Mouse (Mus musculus) Patski (cell line): ENCODE results near the gene Galnt7. TPM values are rescaled to one million over a fixed set of nuclear protein-coding genes. Genes with fewer than 3 reads are reported as not detected.

Source experiments
- ATAC-seq: fragments of 100-300 bp; one replicate; pipeline ENCODE4 v1.8.0; 2021
- CTCF ChIA-PET: fragments of 350-600 bp; sonication (Branson Sonifier 250); formaldehyde crosslinking; loops from one replicate; lab custom pipeline; 2022; ENCODE audit warnings: inconsistent platforms; lab: Charles Lee
- POLR2A ChIA-PET: fragments of 350-600 bp; sonication (Branson Sonifier 250); formaldehyde crosslinking; loops from one replicate; lab custom pipeline; 2022; ENCODE audit warnings: antibody characterized with exemption, inconsistent platforms; lab: Charles Lee
- DNase-seq: peaks from one replicate; pipeline ENCODE4 v3.0.0-alpha.2; 2011; ENCODE audit warnings: low read depth, low spot score
- H3K27me3 ChIP-seq: fragments of 371-371 bp; one replicate; pipeline ENCODE4 v1.5.1; 2021
- CTCF ChIP-seq: fragments of 100-300 bp; IDR thresholded peaks from one replicate; pipeline ENCODE4 v1.5.1; 2021
- in situ Hi-C: fragments of 300-500 bp; cut with MboI; formaldehyde crosslinking; loops from 3 replicates; pipeline ENCODE4 v1.11.1; 2018; ENCODE audit warnings: low pct_unique_long_range_greater_than_20kb, mixed read lengths
- polyA plus RNA-seq: library from polyadenylated mRNA; unstranded; gene quantifications from one replicate; pipeline ENCODE4 v1.2.3, GENCODE M21; 2021

The Galnt7 gene
- polyA plus RNA-seq, 1 experiment from 2014 or later = 21.8 TPM

- CTCF ChIA-PET = interaction anchor here (1.0 to 1.9 kb wide), 2 partner anchors 11 to 230 kb away, joined by 4 to 6 read pairs; no protein-coding TSS in a partner anchor
- POLR2A ChIA-PET = interaction anchor here (0.6 to 0.7 kb wide), 2 partner anchors 52 to 85 kb away, joined by 3 to 4 read pairs; no protein-coding TSS in a partner anchor
- in situ Hi-C loops = no loop called here
- H3K27me3 ChIP-seq = no peaks in the 10 kb centered on the region
- DNase-seq (no peak), ATAC-seq (no peak)
- no peak for TF ChIP-seq CTCF
Measured at GRCm38 (mm10) chr8:57569886-57570285, 82.9 kb downstream of the Galnt7 start.

DNA sequence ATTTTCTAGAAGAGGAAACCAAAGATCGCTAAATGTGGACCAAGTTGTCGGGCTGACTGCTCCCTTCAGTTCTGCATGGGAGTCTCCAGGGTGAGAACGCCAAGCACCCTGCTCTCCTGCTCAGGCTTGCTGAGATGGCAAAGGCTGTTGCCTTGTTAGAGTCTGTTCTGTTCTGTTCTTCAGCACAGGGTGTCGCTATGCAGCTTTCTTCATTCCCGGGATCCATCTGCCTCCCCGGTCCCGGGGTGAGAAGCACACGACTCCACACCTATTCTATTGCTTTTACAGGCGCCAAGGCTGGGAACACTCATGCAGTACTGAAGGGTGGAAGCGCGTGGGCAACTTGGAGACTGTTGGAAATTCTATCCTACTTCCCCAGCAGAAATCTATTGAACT lies 83.4 kb downstream of the Galnt7 start:
- no peak for TF ChIP-seq CTCF
- ChIA-PET POLR2A (no interaction called here), CTCF (interaction anchor here (1.9 kb wide), 1 partner anchor 231 kb away, joined by 6 read pairs; no protein-coding TSS in a partner anchor)
- ATAC-seq (no peak), DNase-seq (no peak)
- in situ Hi-C loops = no loop called here
- H3K27me3 ChIP-seq = no peaks in the 10 kb centered on the region

DNA sequence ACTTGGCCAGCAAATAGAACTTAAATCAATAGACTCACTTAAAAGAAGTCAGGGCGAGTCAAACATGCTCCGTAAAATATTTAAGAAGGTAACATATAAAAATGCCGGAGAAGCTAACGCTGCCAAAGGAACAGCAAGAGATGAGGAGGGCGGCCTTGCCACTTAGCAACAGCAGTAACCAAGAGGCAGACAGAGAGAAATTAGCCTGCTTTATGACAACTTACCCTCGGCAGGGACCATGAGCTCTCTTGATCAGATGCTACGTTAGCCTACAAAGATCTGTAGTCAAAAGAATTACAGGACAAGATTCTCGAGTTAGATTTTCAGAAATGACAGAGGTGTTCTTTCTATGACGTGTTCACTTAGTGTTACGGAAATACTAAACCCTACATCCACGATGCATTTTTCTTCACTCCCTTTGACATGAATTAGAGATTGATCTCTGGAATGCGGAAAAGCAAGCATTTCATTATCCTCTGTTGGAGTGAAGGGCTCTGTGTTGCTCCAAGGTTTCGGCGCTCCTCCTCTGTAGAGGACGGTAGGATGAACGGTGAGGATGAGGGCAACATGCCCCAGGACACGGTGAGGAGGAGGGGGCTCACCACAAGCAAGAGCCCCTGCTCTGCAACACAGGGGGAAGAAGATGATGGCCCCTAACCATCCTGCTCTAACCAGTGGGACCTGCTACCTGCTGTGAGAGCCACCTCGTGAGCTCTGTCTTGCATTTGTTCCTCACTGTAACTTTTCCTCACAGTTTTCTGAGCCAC lies 84.0 kb downstream of the Galnt7 start:
- ATAC-seq = no peak

GRCm38 (mm10) chr8:57567998-57568397 lies 84.8 kb downstream of the Galnt7 start:
- TF ChIP-seq CTCF = no peak
- in situ Hi-C loops = no loop called here
- H3K27me3 ChIP-seq = no peaks in the 10 kb centered on the region
- DNase-seq (no peak), ATAC-seq (no peak)
- CTCF ChIA-PET = interaction anchor here (1.1 to 1.5 kb wide), 2 partner anchors 15 to 20 kb away, joined by 3 read pairs; no protein-coding TSS in a partner anchor
- POLR2A ChIA-PET = interaction anchor here (0.6 kb wide), 1 partner anchor 28 kb away, joined by 3 read pairs; no protein-coding TSS in a partner anchor

More for the DNA sequence above, 84.0 kb downstream of the Galnt7 start:
- ChIA-PET CTCF (interaction anchor here (1.1 to 1.9 kb wide), 3 partner anchors 16 to 231 kb away, joined by 3 to 6 read pairs (median 3); no protein-coding TSS in a partner anchor), POLR2A (no interaction called here)
- DNase-seq = no peak
- H3K27me3 ChIP-seq = no peaks in the 10 kb centered on the region
- in situ Hi-C loops = no loop called here
- no peak for TF ChIP-seq CTCF

GRCm38 (mm10) chr8:57565039-57565438 lies 87.8 kb downstream of the Galnt7 start:
- ChIA-PET CTCF (interaction anchor here (1.6 kb wide), 1 partner anchor 9 kb away, joined by 4 read pairs; no protein-coding TSS in a partner anchor), POLR2A (no interaction called here)
- no peak for ATAC-seq
- in situ Hi-C loops = no loop called here
- no peaks in the 10 kb centered on the region for H3K27me3 ChIP-seq
- no peak for DNase-seq
- no peak for TF ChIP-seq CTCF

GRCm38 (mm10) chr8:57563726-57564125 lies 89.1 kb downstream of the Galnt7 start:
- no peaks in the 10 kb centered on the region for H3K27me3 ChIP-seq
- ChIA-PET POLR2A (no interaction called here), CTCF (interaction anchor here (1.4 to 2.1 kb wide), 2 partner anchors 11 to 127 kb away, joined by 3 to 9 read pairs; no protein-coding TSS in a partner anchor)
- in situ Hi-C loops = no loop called here
- DNase-seq (no peak), ATAC-seq (no peak)
- no peak for TF ChIP-seq CTCF

GRCm38 (mm10) chr8:57562741-57563140 lies 90.1 kb downstream of the Galnt7 start:
- DNase-seq (no peak), ATAC-seq (no peak)
- ChIA-PET CTCF (interaction anchor here (1.0 to 2.1 kb wide), 4 partner anchors 12 to 237 kb away, joined by 3 to 9 read pairs (median 4); no protein-coding TSS in a partner anchor), POLR2A (no interaction called here)
- TF ChIP-seq CTCF = no peak
- H3K27me3 ChIP-seq = no peaks in the 10 kb centered on the region
- in situ Hi-C loops = no loop called here

DNA sequence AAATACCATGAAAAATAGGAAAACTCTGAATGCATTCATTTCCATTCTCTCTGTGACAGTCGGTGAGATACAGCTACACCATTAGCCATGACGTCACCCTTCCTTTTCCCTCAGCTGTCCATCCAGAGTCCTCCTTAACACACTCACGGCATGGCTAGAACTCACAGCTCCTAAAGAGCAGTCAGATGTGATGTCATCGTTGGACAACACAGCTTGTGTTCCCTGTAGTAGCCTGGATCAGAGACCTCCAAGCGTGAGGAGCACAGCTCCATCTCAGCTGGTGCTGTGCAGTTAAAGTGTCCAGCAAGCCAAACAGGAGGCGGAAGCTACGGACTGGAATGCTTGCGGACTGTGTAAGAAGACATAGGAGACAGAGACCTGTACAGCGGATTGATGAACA lies 91.9 kb downstream of the Galnt7 start:
- ATAC-seq (no peak), DNase-seq (no peak)
- in situ Hi-C loops = no loop called here
- no peaks in the 10 kb centered on the region for H3K27me3 ChIP-seq
- CTCF ChIA-PET = interaction anchor here (1.2 kb wide), 1 partner anchor 20 kb away, joined by 5 read pairs; no protein-coding TSS in a partner anchor
- TF ChIP-seq CTCF = no peak
- POLR2A ChIA-PET = no interaction called here

DNA sequence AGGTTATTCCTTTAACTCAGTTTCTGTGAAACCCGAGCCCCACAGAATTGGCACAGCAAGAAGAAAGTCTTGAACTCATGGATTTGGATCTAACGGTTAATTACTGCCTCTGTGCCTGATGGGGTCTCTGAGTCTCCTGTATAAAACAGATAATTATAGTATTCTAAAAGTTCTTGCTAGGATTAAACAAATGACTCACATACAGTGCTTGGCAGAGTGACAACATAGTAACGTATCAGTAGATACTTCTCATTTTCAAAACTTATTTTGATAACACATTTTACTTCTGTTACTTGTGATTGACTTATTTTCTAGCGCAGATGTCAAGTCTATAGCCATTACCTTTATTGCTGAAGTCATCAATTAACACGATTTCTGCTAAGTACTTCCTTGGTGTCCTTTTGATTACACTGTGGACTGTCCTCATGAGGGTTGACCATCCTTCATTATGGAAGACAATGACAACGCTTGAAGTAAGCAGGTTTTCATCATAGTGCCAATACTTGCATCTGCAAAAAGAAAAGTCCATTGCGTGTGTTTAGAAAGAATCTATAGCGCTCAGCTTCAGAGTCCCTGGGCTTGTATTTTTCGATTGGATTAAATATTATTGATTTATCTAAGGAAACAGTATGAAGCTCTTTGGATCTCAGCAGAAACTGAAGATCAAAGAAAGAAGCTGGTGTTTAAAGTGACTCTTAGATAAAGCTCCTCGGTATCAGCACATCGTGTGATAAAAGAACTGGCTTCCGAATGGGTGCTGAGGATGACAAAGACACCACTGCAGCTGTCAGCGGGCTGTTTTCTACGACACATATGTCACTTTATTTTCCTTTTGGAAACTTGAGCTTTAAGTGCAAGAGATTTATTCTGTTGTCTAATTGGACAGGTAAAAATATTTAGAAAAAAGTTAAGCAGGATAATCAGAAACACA lies 100.5 kb downstream of the Galnt7 start:
- no peak for TF ChIP-seq CTCF
- POLR2A ChIA-PET = interaction anchor here (0.8 kb wide), 1 partner anchor 223 kb away, joined by 3 read pairs; no protein-coding TSS in a partner anchor
- in situ Hi-C loops = no loop called here
- DNase-seq = no peak
- H3K27me3 ChIP-seq = no peaks in the 10 kb centered on the region
- ATAC-seq = no peak
- CTCF ChIA-PET = interaction anchor here (0.8 to 1.3 kb wide), 2 partner anchors 16 to 22 kb away, joined by 3 to 4 read pairs; no protein-coding TSS in a partner anchor

GRCm38 (mm10) chr8:57547581-57547980 lies 105.3 kb downstream of the Galnt7 start:
- no peak for ATAC-seq
- no peak for TF ChIP-seq CTCF
- no peaks in the 10 kb centered on the region for H3K27me3 ChIP-seq
- no peak for DNase-seq
- CTCF ChIA-PET = interaction anchor here (1.2 to 2.0 kb wide), 3 partner anchors 16 to 252 kb away, joined by 3 to 5 read pairs (median 3); no protein-coding TSS in a partner anchor
- in situ Hi-C loops = no loop called here
- POLR2A ChIA-PET = no interaction called here
